Mouse (Mus musculus): ENCODE measurements around the gene Galk2.

DNA sequence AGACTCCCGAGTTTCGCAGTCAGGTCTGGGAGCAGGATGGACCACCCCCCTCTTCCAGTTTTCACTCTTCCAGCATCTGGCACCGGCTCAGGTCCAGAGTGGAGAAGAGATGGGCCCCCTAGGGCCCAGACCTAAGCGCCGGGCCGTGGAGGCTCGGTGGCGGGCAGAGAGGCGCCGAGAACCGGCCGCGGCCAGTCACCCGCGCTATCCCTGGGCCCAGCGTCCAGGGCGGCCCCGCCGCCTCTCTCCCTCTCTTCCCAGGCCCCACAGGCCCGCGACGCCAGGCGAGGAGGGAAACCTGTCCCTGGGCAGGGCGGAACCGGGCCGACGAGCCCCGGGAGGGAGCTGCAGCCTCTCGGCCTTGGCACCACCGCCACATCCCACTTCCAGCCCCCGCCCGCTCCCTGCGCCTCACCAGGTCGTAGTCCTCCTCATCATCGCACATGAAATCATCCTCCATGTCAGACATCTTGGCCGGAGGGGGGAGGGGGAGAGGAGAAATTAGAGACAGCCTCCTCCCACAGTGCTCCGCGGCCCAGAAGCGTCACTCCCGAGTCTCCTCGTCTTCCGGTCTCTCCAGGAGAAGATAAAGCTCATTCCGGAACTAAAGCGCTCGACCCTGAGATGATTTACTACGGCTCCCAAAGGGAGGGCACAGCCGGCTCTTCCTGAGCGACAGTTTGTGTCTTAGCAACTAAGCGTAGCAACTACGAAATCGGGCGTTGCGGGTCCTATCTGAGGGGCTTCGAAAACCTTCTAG is at the start of gene Galk2, which contains the start of gene Cops2:
- TF ChIP-seq CTCF (IDR thresholded peaks at IDR 0.05; ENCODE audit: low read depth) (no peak), EP300 (IDR thresholded peaks at IDR 0.05; ENCODE audit: low read depth) (peak; percentile 83)

All from liver, postnatal 0 days (tissue).